Mouse (Mus musculus): Measurements from ENCODE around the gene Tmem234.

- TF ChIP-seq POLR2A (IDR thresholded peaks at IDR 0.05; ENCODE audit: control insufficient read depth, low read depth, low read length), result no peak
- TF ChIP-seq CTCF (IDR thresholded peaks at IDR 0.05; ENCODE audit: control insufficient read depth, insufficient read depth, insufficient replicate concordance, low read depth, low read length), result no peak
Observed at GRCm38 (mm10) chr4:129639221-129639620, 38.8 kb downstream of the Tmem234 start.

Measured in testis, adult 2 months (tissue).